Mouse (Mus musculus) right cerebral cortex, postnatal 14 days (tissue): ENCODE results near the gene Rec8.

Source experiments
- DNase-seq: peaks from one replicate; pipeline ENCODE4 v3.0.0; 2022

Gene Rec8

GRCm38 (mm10) chr14:55596036-55596690 is 21.7 kb upstream of the Rec8 start:
- DNase-seq: peak; percentile 48

GRCm38 (mm10) chr14:55598521-55599390 is 19.1 kb upstream of the Rec8 start:
- no peak for DNase-seq

GRCm38 (mm10) chr14:55603271-55603632 is 14.6 kb upstream of the Rec8 start, which contains the start of gene Irf9:
TSS of gene Irf9 (plus strand) at chr14:55603571.
- DNase-seq: no peak

GRCm38 (mm10) chr14:55603633-55604576 is 13.9 kb upstream of the Rec8 start:
- peak; percentile 84 for DNase-seq

DNA sequence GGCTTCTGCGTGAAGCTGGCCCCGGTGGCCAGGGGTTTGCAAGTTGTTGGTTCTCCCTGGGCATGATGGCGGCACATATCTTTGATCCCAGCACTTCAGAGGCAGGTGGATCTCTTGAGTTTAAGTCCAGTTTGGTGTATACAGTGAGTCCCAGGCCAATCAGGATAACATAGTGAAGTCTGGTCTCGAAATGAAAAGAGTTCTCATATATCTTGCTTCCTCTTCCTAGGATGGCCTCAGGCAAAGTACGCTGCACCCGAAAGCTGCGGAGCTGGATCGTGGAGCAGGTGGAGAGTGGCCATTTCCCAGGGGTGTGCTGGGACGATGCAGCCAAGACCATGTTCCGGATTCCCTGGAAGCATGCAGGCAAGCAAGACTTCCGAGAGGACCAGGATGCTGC is 13.0 kb upstream of the Rec8 start:
- DNase-seq: no peak

DNA sequence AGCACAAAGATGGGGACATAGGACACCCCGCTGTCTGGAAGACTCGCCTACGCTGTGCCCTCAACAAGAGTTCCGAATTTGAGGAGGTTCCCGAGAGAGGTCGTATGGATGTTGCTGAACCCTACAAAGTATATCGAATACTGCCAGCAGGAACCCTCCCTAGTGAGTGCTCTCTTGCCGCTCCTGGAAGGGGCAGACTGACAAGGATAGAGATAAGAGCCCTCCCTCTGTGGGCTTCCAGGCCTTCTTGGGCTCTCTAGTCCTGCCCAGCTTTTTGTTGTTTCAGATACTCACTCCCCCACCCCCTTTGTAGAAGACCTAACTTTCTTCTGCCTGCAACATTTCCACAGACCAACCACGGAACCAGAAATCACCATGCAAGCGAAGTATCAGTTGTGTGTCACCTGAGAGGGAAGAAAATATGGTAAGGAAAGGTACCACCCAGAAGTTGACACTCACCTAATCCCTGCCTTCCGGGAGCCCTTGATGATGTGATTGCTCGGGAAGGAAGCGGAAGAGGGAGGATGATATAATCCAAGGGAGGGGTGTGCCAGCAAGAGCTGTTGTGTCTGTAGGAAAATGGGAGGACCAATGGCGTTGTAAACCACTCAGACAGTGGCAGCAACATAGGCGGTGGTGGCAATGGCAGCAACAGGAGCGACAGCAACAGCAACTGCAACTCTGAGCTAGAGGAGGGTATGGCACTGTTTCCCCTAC is 11.9 kb upstream of the Rec8 start:
- DNase-seq: no peak

DNA sequence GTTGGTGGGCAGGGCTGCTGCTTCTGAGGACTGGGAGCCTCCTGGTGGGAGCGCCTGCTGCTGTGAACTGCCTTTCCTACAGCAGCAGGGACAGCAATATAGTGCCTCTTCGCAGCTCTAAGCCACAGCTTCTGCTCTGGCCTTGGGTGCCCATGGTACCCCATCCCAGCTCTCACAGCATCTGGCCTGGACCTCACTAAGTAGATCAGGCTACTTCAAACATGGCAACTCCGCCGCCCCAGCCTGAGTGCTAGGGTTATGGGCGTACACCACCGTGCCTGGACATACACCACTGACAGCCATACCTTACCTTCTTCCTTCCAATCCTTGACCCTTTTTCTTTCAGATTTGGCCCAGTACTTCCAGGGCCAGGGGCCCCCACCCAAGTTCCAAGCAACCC is 9.5 kb upstream of the Rec8 start:
- DNase-seq: no peak

GRCm38 (mm10) chr14:55613346-55613745 is 4.5 kb upstream of the Rec8 start:
- no peak for DNase-seq

DNA sequence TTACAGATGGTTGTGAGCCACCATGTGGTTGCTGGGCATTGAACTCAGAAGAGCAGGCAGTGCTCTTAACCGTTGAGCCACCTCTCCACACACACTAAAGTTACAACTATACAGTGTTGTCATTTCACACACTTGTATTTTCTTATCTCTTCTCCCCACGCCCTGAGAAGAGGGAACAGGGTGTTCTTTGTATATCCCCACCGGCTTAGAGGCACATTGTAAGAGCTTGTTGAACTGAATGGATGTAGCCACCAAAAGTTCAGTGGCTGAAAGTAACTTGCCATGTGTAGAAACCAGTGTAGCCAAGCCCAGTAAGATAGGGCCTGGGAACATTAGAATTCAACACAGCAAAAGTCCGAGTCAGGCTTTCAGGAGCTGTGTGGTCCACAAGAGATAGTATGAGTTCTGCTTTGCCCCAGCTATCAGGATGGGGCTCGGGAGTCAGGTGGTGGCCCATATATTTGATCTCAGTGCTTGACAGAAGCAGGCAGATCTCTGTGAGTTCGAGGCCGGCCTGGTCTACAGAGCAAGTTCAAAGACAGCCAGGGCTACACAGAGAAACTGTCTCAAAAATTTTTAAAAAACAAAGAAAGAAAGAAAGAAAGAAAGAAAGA is 3.2 kb upstream of the Rec8 start:
- no peak for DNase-seq

GRCm38 (mm10) chr14:55615876-55616275 is 2.0 kb upstream of the Rec8 start:
- DNase-seq: no peak

- DNase-seq: no peak
Measured at GRCm38 (mm10) chr14:55616844-55617243, 993 bp upstream of the Rec8 start.

DNA sequence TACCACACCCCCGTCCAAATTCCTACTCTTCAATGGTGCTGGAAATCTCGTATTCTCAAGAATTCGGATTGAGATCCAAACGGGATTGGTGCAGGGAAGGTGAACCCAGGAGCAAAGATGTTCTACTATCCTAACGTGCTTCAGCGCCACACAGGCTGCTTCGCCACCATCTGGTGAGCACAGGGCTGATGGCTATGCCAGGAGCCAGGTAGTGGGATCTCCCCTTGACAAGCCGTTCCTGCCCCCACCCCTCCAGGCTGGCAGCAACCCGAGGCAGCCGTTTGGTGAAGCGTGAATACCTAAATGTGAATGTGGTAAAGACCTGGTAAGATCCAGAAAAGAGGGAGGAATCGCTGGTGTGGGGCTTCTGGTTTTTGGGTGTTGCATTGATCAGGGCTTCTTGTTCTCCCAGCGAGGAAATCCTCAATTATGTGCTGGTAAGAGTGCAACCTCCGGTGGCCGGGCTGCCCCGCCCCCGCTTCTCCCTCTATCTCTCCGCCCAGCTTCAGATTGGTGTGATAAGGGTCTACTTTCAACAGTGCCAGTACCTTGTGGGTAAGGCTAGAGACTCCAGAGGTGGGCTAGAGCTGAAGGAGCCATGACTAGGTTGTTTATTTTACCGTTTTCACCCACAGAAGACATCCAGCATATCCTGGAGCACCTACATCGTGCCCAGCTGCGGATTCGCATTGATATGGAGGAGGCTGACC is 804 bp downstream of the Rec8 start:
- DNase-seq: no peak

DNA sequence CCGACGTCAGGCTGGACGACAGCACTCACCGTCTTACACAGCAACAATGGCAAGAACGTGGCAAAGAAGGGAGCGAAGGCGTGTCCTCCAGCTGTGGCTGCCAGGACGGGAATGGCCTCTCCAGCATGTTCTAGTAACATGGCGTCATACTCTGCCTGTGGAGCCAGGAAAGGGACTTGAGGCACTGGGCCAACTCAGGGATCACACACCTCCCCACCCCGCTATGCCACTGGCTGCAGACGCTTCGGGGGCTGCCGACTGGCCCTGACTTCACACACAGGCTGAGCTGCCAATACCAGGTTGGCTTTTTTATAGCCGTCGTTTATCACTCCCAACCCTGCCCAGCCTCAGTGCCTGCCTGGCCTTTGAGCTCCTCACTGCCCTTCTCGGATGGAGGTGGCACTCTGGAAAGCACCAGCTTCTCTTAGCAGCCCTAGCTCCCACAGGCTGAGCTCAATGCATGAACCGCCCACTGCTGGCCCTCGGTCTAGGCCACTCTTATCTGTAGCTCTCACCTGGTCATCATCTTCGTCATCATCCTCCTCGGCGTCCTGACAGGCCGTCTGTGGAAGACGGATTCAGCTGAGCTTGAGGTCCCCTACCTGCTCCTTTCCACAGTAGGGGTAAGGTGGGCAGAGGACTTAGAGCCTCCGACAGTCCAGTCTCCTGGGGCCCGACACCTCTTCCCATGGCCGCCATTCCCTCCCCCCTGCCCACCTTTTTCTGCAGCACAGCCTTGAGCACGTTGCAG is 10.4 kb downstream of the Rec8 start:
- no peak for DNase-seq

- DNase-seq: peak; percentile 45
Measured at GRCm38 (mm10) chr14:55629312-55629711, 11.5 kb downstream of the Rec8 start.

DNA sequence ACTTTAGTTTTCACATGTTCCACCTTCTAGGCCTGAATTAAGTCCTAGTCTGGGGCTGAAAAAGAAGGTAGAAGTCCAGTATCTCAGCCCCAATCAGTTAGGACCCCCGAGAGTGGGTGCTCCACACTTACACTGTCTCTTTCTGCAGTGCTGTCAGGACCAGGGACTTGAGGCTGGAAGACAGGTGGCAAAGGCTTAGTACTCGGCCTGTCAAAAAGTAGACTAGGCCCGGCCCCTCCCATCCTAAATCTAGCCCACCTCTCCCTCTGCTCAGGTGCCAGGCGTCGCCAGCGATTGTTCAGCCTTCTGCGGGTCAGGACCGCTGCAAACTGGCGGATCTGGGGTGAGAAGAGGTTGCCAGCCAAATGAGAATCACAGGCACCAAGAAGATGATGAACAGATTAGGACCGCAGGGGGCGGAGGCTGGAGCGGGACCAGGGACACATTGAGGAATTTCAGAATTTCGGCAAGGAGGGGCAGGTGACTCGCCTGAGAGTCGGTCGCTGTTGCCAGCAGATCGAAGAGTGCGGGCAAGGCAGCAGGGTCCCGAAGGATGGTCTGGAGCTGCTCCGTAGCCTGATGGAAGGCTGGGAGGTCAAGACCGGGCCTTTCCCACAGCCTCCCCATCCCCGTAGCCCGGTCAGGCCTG is 17.2 kb downstream of the Rec8 start:
- DNase-seq: no peak

- peak; percentile 88 for DNase-seq
Measured at GRCm38 (mm10) chr14:55635523-55636007, 17.7 kb downstream of the Rec8 start, which contains the start of gene Ipo4. TSS of gene Ipo4 (minus strand) at chr14:55635957.

DNA sequence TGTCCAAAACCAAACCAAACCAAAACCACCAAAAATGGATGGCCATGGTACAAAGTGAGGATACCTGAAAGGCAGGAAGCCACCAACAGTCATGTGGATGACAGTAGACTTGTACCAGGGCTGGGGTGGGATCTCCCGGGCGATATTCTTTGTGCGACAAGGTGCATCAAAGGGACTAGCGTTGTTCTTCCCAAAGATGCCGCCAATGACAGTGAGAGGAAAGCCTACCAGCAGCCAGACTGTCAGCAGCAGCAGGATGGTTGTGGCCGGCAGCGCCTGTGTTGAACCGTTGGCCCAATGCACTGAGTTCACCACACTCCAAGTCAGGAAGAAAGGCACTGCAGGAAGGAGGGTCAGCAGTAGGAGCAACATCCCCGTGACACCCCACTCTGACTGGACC is 20.0 kb downstream of the Rec8 start, which contains the start of gene Gm49378:
TSS of gene Gm49378 (minus strand) at position 101 of the 400 bp plus-strand sequence.
- DNase-seq: no peak

DNA sequence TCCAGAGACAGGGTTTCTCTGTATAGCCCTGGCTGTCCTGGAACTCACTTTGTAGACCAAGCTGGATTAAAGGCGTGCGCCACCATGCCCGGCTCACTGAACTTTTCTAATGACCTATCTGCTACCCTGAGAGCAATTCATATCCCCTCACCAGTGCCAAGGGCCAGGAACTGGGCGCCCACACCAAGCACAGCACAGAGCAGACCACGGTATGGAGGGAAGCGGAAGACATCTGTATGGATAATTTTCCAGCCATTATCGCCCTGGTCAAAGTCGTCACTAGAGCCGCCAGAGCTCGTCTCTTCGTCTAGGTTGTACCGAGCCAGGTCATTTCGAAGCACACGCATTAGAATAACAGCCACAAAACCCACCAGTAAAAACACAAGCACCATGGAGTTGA is 23.0 kb downstream of the Rec8 start:
- no peak for DNase-seq

GRCm38 (mm10) chr14:55641291-55641690 is 23.5 kb downstream of the Rec8 start:
- DNase-seq: no peak

DNA sequence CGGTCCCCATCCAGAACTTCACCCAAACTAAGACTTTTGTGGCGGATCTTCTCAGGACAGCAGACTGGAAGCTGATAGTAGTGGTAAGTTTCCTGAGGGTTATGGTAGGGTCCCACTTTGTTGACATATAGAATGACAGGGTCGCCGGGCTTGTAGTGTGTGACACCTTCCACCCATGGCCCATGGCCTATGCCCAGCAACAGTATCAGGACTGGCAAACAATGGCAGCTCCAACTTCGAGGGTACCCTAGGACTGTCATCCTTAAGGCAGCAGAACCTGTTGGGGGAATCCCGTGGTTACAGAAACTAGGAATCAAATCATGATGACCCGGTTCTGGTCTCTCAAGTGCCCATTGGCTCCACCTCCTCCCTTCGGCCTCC is 24.8 kb downstream of the Rec8 start:
- DNase-seq: no peak
